Mouse (Mus musculus) kidney, postnatal 25 days (tissue): ENCODE measurements at regions not wholly inside any gene's neighbourhood (a gene's known extent, or its start where the extent isn't known, plus 50 kb on each side); places are given as distances from the start of the nearest gene placed in this dataset.
A peak's percentile ranks its signal among the peaks of the same experiment; 100 is the strongest.

Source experiments
- DNase-seq, 2 experiments: peaks; one replicate each; pipeline ENCODE4 v3.0.0; 2021; ENCODE audit warnings: mixed read lengths in 2 of 2

DNA sequence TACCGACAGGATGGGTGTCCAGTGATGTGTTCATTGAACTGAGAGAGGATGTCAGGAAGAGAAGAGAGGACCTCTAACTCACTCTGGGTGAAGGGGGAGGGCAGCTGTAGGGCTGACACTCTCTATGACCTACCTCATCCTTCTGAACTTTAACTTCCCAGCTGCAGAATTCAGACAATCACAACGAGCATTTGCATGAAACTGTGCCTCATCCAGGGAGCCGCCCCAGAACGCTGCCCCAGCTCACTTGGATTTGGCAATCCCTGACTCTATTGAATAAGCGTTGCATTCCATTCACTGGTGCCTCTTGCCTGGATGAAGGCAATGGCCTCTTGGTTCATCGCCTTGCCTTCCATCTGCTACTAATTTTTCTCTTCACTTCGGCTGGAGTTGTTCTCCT, 223.9 kb upstream of the Gm12728 start:
- no peak for DNase-seq

DNA sequence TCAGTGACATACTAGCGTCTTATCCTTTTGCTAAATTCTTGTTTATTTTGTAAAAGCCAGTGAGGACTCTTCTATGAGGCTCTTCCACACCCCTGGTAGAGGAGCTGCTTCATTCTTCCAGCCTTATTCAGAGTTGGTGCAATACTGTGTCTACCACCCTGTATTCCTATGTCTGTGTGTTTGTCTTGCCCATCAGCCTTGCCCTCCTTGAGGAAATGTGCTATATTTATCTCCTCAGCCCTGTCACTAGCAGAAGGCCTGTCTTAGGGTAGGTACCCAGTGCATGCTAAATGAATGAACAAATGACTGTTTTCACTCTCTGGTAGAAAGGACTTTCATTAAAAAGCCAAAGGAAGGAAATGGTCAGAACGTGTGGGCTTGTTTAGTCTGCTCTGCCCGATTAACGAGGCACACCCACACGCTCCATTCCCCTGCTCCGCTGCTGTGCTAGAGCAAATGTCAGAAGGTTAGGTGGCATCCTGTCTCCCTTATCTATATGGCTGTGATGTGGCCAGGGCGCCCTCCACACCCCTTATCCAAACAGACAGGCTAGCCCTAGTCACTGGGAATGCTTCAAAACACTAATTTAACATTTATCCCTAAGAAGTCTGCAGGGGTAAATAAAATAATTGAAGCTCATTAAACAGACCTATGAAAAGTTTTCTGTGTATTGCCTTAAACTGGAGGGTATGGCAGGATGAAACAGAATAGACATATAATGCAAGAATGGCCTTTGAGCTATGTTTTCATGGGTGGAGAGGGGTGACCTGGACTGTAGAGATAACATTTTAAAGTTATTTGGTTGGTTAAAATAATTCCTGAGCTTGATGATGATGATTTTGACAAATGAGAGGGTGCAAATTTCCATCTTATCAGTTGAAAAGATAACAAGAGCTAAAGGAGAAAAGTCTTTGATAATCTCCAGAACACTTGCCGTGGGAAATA, 222.9 kb upstream of the Gm12728 start:
- DNase-seq, result no peak

DNA sequence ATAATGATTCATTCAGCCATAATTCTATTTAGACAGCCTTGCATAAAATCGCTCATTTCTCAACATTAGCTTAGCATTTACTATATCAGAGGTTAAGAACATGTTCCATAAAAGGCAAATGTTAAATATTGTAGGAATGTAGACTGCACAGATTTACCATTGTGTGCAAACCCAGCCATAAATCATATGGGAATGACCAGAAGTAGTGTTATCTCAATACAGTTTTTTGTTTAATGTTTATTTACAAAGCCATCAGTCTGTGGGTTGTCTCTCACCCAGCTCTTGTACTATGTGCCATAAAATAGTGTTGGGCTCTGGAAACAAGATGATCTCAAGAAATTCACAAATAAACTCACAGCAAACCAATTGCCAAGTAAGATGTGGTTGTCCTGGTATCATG, 220.0 kb upstream of the Gm12728 start:
- DNase-seq, result no peak

- DNase-seq, result no peak
Observed at GRCm38 (mm10) chr4:105575550-105575949, 214.1 kb upstream of the Gm12728 start.

DNA sequence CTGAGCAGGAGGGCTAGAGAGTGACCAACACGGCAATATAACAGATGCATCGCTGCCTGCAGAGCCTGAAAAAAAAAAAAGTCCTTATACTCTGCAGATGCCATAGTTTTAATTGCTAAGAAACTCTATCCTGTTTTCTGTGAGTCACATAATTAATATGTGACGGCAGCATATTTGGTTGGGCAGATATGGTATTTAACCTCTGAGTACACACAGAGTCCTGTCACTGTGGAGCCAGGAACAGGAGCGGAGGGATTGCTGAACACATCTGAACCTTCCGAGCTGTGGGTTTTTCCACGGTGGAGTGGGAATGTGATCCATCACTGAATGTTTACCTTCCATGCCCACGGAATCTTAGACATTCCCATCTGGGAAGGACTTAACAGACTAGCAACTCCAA, 208.7 kb upstream of the Gm12728 start:
- no peak for DNase-seq

DNA sequence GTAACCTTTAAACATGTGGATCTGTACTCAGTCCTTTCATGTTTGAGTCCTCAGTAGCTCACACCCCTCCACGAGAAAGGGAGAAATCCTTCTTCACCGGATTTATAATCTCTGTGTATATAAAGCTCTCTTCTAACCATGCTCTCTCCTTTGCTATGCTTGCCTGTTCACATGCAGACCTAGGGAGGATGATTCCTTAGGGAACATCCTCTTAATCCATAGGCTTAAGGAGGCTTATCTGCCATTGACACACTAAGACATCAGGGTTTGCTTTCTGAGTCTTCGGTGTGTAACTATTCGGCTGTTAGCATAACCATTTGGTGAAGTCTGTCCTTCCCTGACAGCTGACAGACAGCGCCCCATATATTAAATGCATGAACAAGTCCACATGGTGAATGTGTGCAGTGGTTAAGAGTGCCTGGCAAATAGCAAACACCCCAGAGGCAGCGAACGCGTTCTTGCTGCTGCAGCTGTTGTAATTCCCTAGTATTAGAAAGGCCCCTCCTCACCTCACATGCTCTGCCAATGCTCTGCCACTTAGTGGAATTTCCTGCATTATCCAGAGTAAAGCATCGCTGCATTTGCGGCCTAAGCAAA, 205.2 kb upstream of the Gm12728 start:
- DNase-seq, result no peak

DNA sequence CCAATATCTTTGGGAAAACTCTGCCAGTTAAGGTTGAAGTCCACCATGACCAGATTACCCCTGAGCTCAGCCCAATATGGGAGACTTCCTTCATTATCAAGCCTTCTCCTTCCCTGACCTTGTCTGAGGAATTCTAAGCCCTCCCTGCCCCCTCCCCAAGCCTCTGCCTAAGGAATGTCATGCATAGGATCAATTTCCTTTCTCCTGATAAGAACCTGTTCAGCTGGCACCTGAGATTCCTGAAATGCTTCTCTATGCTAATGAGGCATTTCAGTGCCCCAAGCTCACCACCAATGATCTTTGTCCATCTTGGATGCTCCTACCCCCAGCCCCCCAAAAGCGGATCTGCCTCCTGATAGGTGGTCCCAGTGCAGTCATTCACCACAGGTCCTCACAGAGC, 186.0 kb upstream of the Gm12728 start:
- DNase-seq, result peak; percentile 2 to 32

- no peak for DNase-seq
Observed at GRCm38 (mm10) chr4:105604607-105605006, 185.1 kb upstream of the Gm12728 start.

DNA sequence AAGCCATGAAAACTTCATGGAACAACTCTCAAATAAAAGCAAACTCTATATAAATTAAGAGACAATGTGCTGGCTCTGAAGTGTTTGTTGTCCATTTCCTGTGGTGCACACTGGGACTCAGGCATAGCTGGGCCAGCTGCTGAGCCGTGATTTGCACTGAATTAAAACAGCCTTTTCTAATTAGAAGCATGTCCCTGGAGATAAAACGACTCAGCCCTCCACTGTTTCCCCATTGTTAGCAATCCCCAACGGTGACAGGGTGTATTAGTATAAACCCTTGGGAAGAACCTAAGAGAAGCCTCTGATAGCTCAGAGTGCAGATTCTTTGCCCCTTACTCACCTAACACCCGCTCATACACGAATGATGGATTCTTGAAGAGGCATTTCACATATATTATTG, 182.9 kb upstream of the Gm12728 start:
- no peak for DNase-seq

GRCm38 (mm10) chr4:105610917-105611316, 178.8 kb upstream of the Gm12728 start:
- DNase-seq, result no peak

DNA sequence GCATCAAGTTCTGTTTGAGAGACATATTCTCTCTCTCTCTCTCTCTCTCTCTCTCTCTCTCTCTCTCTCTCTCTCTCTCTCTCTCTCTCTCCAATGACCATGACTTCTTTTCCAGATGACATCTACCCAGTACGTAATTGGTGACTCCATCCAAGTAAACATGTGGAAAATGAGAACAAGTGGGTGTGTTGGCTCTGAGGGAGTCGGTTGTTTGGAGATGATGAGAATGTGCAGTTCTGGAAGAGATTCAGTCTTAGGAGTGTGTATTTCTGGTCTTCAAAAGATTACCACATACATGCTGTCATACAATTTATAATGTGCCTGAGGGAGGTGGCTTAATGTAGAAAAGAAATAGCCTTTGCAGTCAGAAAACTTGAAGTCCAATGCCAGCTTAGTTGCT, 175.3 kb upstream of the Gm12728 start:
- no peak for DNase-seq

DNA sequence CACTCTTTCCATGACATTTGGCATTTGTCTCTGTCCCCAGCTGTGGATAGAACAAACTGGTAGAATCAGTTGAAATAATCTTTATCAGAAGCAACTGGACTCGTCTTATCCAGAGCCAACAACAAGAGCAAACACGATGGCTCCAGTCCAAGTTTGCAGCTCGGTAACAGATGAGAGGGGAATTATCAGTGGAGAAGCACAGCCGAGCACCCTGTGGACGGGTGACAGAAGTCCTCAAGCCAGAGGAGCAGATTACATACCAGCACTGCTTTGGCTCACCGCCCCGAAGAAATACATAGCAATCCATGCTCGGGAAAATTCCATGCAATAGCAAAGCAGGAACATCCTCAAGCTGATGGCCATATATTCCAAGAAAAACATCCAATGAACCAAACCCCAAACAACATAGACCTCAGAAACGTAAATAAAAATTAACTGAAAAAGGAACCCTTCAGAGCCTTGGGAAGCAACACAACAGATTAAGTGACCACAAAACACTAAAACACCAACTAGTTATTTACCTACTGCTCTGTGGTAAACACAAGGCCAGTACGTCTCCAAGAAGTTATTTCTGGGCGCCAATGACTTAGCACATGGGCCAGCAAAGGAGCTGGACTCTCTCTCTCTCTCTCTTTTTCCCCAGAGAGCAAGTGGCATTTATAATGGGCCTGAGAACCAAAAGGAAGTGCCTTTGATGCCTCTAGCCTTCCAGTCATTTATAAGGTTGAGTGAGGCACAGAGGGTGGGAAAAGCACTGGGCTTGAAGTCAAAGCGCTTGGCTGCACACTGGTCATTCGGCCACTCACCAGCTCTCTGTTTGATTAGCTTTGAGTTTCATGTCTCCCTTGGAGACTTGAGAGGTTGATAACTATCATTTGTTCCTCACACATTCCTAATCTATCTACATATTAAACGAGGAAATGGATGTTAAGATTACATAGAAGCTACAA, 163.0 kb upstream of the Gm12728 start:
- peak; percentile 47 to 51 for DNase-seq

DNA sequence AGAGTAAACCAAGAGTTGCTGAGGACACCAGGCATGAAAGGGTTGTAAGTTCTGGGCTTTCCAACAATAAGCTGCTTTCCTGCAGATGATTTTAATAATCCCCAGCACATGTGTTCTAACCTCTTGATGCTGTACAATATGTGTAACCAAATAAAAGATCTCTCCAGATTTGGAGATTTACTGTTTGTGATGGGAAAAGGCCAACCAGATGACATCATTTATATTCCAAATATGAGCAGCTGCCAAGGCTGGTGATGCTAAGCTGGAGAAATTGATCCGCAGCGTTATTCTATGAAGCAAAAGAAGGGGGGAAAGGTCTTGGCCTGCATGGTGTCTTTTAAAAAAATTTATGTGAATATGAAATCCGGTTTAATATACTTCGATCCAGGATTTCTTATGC, 160.1 kb upstream of the Gm12728 start:
- no peak for DNase-seq

GRCm38 (mm10) chr4:105630595-105631369, 158.9 kb upstream of the Gm12728 start:
- no peak for DNase-seq

- no peak for DNase-seq
Observed at GRCm38 (mm10) chr4:105632581-105633358, 156.9 kb upstream of the Gm12728 start.

- no peak for DNase-seq
Observed at GRCm38 (mm10) chr4:105633789-105634188, 155.9 kb upstream of the Gm12728 start.

- peak; percentile 28 to 37 for DNase-seq
Observed at GRCm38 (mm10) chr4:105640793-105641192, 148.9 kb upstream of the Gm12728 start.

- no peak for DNase-seq
Observed at GRCm38 (mm10) chr4:105641582-105641981, 148.1 kb upstream of the Gm12728 start.

- no peak for DNase-seq
Observed at GRCm38 (mm10) chr4:105648820-105649446, 140.7 kb upstream of the Gm12728 start.

DNA sequence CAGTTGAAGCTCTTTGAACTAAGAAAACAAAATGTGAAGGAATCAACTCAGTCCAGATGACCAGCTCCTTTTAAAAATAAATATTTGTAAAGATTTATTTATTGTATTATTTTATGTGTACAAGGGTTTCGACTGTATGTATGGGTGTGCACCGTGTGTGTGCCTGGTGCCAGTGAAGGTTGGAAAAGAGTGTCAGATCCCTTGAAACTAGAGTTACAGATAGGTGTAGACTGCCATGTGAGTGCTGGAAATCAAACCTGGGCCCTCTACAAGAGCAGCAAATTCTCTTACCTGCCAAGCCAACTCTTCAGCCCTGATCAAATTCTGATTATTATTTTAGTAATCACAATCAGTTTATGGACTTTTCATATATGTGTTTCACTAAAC, 140.2 kb upstream of the Gm12728 start:
- DNase-seq, result no peak

- peak; percentile 85 to 92 for DNase-seq
Observed at GRCm38 (mm10) chr4:105656071-105656655, 133.5 kb upstream of the Gm12728 start.
